Mouse (Mus musculus) E14TG2a.4 (cell line): Measurements from ENCODE around the gene Mmp8.

Experiments used
- H3K27me3 ChIP-seq: 2 replicates; pipeline ENCODE4 v1.6.1; 2014; ENCODE audit warnings: low read length, control low read depth; ENCODE audit not compliant: insufficient read depth
- H3K36me3 ChIP-seq: 2 replicates; pipeline ENCODE4 v1.6.1; 2014; ENCODE audit warnings: low read length, control low read depth; ENCODE audit not compliant: insufficient read depth
- H3K4me1 ChIP-seq: replicated peaks from 2 replicates; pipeline ENCODE4 v1.6.1; 2014; ENCODE audit warnings: low read depth, low read length, control low read depth
- H3K4me3 ChIP-seq: replicated peaks from 2 replicates; pipeline ENCODE4 v1.5.1; 2014; ENCODE audit warnings: mild to moderate bottlenecking, low read length
- H3K9me3 ChIP-seq: 2 replicates; pipeline ENCODE4 v1.6.1; 2014; ENCODE audit warnings: low read length, control low read depth
- CTCF ChIP-seq: conservative IDR thresholded peaks from 2 replicates; pipeline ENCODE4 v1.5.1; 2014; ENCODE audit warnings: low read length
- NANOG ChIP-seq: IDR thresholded peaks from 2 replicates; pipeline ENCODE4 v1.6.1; 2014; ENCODE audit warnings: borderline replicate concordance, low read length, mixed read lengths
- POU5F1 ChIP-seq: IDR thresholded peaks from 2 replicates; pipeline ENCODE4 v1.6.1; 2014; ENCODE audit warnings: low read length, borderline replicate concordance

Mmp8 gene

GRCm38 (mm10) chr9:7558221-7559017, at the start of gene Mmp8:
Gene Mmp8, plus strand, starts transcription at chr9:7558456.
- Histone ChIP-seq H3K36me3 (no peaks in the 10 kb centered on the region), H3K9me3 (no peaks in the 10 kb centered on the region), H3K27me3 (no peaks in the 10 kb centered on the region), H3K4me1 (no peaks in the 10 kb centered on the region), H3K4me3 (no peak within 1 kb of the TSS)
- TF ChIP-seq CTCF (no peak), NANOG (no peak), POU5F1 (no peak)

- H3K9me3 ChIP-seq = no peaks in the 10 kb centered on the region
Observed at GRCm38 (mm10) chr9:7509619-7510233, 48.5 kb upstream of the Mmp8 start.

GRCm38 (mm10) chr9:7517944-7518571, 40.2 kb upstream of the Mmp8 start:
- no peaks in the 10 kb centered on the region for H3K9me3 ChIP-seq
- TF ChIP-seq NANOG (no peak), CTCF (no peak), POU5F1 (no peak)
- H3K4me3 ChIP-seq = no peak overlapping the region
- H3K4me1 ChIP-seq = no peaks in the 10 kb centered on the region
- no peaks in the 10 kb centered on the region for H3K27me3 ChIP-seq
- no peaks in the 10 kb centered on the region for H3K36me3 ChIP-seq

More at GRCm38 (mm10) chr9:7509619-7510233, 48.5 kb upstream of the Mmp8 start:
- TF ChIP-seq POU5F1 (no peak), CTCF (no peak), NANOG (no peak)
- Histone ChIP-seq H3K4me3 (no peak overlapping the region), H3K36me3 (no peaks in the 10 kb centered on the region), H3K4me1 (no peaks in the 10 kb centered on the region), H3K27me3 (no peaks in the 10 kb centered on the region)

GRCm38 (mm10) chr9:7526255-7526940, 31.9 kb upstream of the Mmp8 start:
- Histone ChIP-seq H3K27me3 (no peaks in the 10 kb centered on the region), H3K36me3 (no peaks in the 10 kb centered on the region), H3K9me3 (no peaks in the 10 kb centered on the region), H3K4me1 (no peaks in the 10 kb centered on the region), H3K4me3 (no peak overlapping the region)
- TF ChIP-seq CTCF (no peak), NANOG (no peak), POU5F1 (no peak)

- H3K4me1 ChIP-seq = no peaks in the 10 kb centered on the region
- H3K4me3 ChIP-seq = no peak overlapping the region
- no peak for TF ChIP-seq NANOG
- TF ChIP-seq POU5F1 = no peak
- no peak for TF ChIP-seq CTCF
- H3K9me3 ChIP-seq = no peaks in the 10 kb centered on the region
- H3K27me3 ChIP-seq = no peaks in the 10 kb centered on the region
- H3K36me3 ChIP-seq = no peaks in the 10 kb centered on the region
Observed at GRCm38 (mm10) chr9:7542763-7543162, 15.5 kb upstream of the Mmp8 start.

GRCm38 (mm10) chr9:7544923-7545457, 13.3 kb upstream of the Mmp8 start:
- Histone ChIP-seq H3K36me3 (no peaks in the 10 kb centered on the region), H3K9me3 (no peaks in the 10 kb centered on the region), H3K4me1 (no peaks in the 10 kb centered on the region), H3K27me3 (no peaks in the 10 kb centered on the region), H3K4me3 (no peak overlapping the region)
- TF ChIP-seq POU5F1 (no peak), CTCF (no peak), NANOG (no peak)

GRCm38 (mm10) chr9:7545471-7545870, 12.8 kb upstream of the Mmp8 start:
- Histone ChIP-seq H3K4me3 (no peak overlapping the region), H3K27me3 (no peaks in the 10 kb centered on the region), H3K9me3 (no peaks in the 10 kb centered on the region), H3K4me1 (no peaks in the 10 kb centered on the region), H3K36me3 (no peaks in the 10 kb centered on the region)
- no peak for TF ChIP-seq CTCF

GRCm38 (mm10) chr9:7545920-7546319, 12.3 kb upstream of the Mmp8 start:
- no peak overlapping the region for H3K4me3 ChIP-seq
- no peaks in the 10 kb centered on the region for H3K36me3 ChIP-seq
- no peaks in the 10 kb centered on the region for H3K9me3 ChIP-seq
- no peak for TF ChIP-seq NANOG
- TF ChIP-seq POU5F1 = no peak
- no peak for TF ChIP-seq CTCF
- H3K27me3 ChIP-seq = no peaks in the 10 kb centered on the region
- no peaks in the 10 kb centered on the region for H3K4me1 ChIP-seq
